Mouse (Mus musculus) cerebellum, postnatal 4 days (tissue): ENCODE data around the gene Gbgt1.
"Not testable (repeated sequence)": the region's sequence is repeated elsewhere in the genome, so short reads cannot be mapped to it uniquely, and the experiment has no call there.

Source experiments
- DNase-seq, 2 experiments: peaks; one replicate each; pipeline ENCODE4 v3.0.0; 2022; ENCODE audit warnings: low spot score in 2 of 2, mixed read lengths in 1 of 2

The Gbgt1 gene

GRCm38 (mm10) chr2:28498431-28498830 is 1.7 kb downstream of the Gbgt1 start:
- no peak for DNase-seq

- no peak for DNase-seq
These were observed 6.3 kb downstream of the Gbgt1 start for GRCm38 (mm10) chr2:28502987-28503386.

- DNase-seq, result no peak
These were observed 8.0 kb downstream of the Gbgt1 start for GRCm38 (mm10) chr2:28504676-28505075.

GRCm38 (mm10) chr2:28505795-28506194 is 9.1 kb downstream of the Gbgt1 start, which contains the start of gene Gm10134:
Gene Gm10134, plus strand, starts transcription at chr2:28506095.
- no peak for DNase-seq

GRCm38 (mm10) chr2:28506291-28506690 is 9.6 kb downstream of the Gbgt1 start:
- no peak for DNase-seq

GRCm38 (mm10) chr2:28511600-28511999 is 14.9 kb downstream of the Gbgt1 start:
- not testable (repeated sequence) for DNase-seq

GRCm38 (mm10) chr2:28512798-28513401 is 16.2 kb downstream of the Gbgt1 start, which contains the start of gene Ralgds:
Gene Ralgds, plus strand, starts transcription at chr2:28513125.
- peak; percentile 45 to 75 for DNase-seq

- DNase-seq, result peak in 1 of 2 experiments; percentile 20
These were observed 17.0 kb downstream of the Gbgt1 start for GRCm38 (mm10) chr2:28513431-28514370.

GRCm38 (mm10) chr2:28514489-28514888 is 17.8 kb downstream of the Gbgt1 start:
- peak; percentile 80 to 89 for DNase-seq

- peak in 1 of 2 experiments; percentile 77 for DNase-seq
These were observed 20.7 kb downstream of the Gbgt1 start for GRCm38 (mm10) chr2:28517206-28517909.

- no peak for DNase-seq
These were observed 21.5 kb downstream of the Gbgt1 start for GRCm38 (mm10) chr2:28518231-28518630.

GRCm38 (mm10) chr2:28520581-28520980 is 23.9 kb downstream of the Gbgt1 start:
- DNase-seq, result no peak

- DNase-seq, result no peak
These were observed 25.0 kb downstream of the Gbgt1 start for GRCm38 (mm10) chr2:28521571-28522151.

GRCm38 (mm10) chr2:28522166-28522565 is 25.5 kb downstream of the Gbgt1 start:
- DNase-seq, result no peak

- DNase-seq, result peak; percentile 66 to 92
These were observed 27.0 kb downstream of the Gbgt1 start for GRCm38 (mm10) chr2:28523643-28524117.

GRCm38 (mm10) chr2:28524406-28524805 is 27.7 kb downstream of the Gbgt1 start:
- no peak for DNase-seq

GRCm38 (mm10) chr2:28525219-28525942 is 28.7 kb downstream of the Gbgt1 start:
- peak in 1 of 2 experiments; percentile 27 for DNase-seq

- DNase-seq, result peak in 1 of 2 experiments; percentile 42
These were observed 29.5 kb downstream of the Gbgt1 start for GRCm38 (mm10) chr2:28525943-28526876.
